Mouse (Mus musculus) MEL (cell line): ENCODE results near the gene Ankrd33b. TPM values are rescaled to one million over a fixed set of nuclear protein-coding genes. Genes with fewer than 3 reads are reported as not detected.

ENCODE experiments used
- DNase-seq: peaks from one replicate; pipeline ENCODE4 v3.0.0; 2011; ENCODE audit warnings: low read depth, low spot score
- H3K27ac ChIP-seq: 2 replicates; pipeline ENCODE4 v1.5.1; 2012; ENCODE audit warnings: low read depth, mild to moderate bottlenecking, control low read depth, low read length, moderate library complexity; ENCODE audit not compliant: control insufficient read depth
- H3K27me3 ChIP-seq, 2 experiments: fragments of 150-350 bp in 1 of 2; sonication (generic) in 1 of 2; 2 replicates each; pipeline ENCODE4 v1.6.1; 2012; ENCODE audit warnings: low read length in 2 of 2, mild to moderate bottlenecking in 2 of 2, improper control_type of control experiment in 1 of 2, moderate library complexity in 1 of 2; ENCODE audit not compliant: insufficient read depth in 2 of 2, control insufficient read depth in 1 of 2
- H3K36me3 ChIP-seq, 2 experiments: 2 replicates each; pipeline ENCODE4 v1.6.1; 2012 to 2014; ENCODE audit warnings: low read length in 2 of 2, improper control_type of control experiment in 1 of 2, inconsistent platforms in 1 of 2, mild to moderate bottlenecking in 1 of 2; ENCODE audit not compliant: insufficient read depth in 2 of 2, control insufficient read depth in 1 of 2
- H3K4me1 ChIP-seq, 2 experiments: fragments of 150-350 bp in 1 of 2; sonication (generic) in 1 of 2; 2 replicates each; pipeline ENCODE4 v1.6.1; 2012; ENCODE audit warnings: low read length in 2 of 2, improper control_type of control experiment in 1 of 2, mild to moderate bottlenecking in 1 of 2; ENCODE audit not compliant: insufficient read depth in 2 of 2, control insufficient read depth in 1 of 2
- H3K4me3 ChIP-seq, 2 experiments: fragments of 150-350 bp in 1 of 2; sonication (generic) in 1 of 2; 2 replicates each; pipeline ENCODE4 v1.5.1; 2012; ENCODE audit warnings: low read depth in 2 of 2, low read length in 2 of 2, mild to moderate bottlenecking in 2 of 2, moderate library complexity in 2 of 2, control low read depth in 1 of 2, improper control_type of control experiment in 1 of 2; ENCODE audit not compliant: control insufficient read depth in 1 of 2, insufficient read depth in 1 of 2
- H3K79me2 ChIP-seq: 2 replicates; pipeline ENCODE4 v1.6.1; 2012; ENCODE audit warnings: mild to moderate bottlenecking, low read length, moderate library complexity; ENCODE audit not compliant: control insufficient read depth, poor library complexity, insufficient read depth
- H3K9ac ChIP-seq: 2 replicates; pipeline ENCODE4 v1.6.1; 2012; ENCODE audit warnings: low read depth, mild to moderate bottlenecking, control low read depth, low read length, moderate library complexity; ENCODE audit not compliant: control insufficient read depth, poor library complexity, severe bottlenecking
- H3K9me3 ChIP-seq: fragments of 150-350 bp; sonication (generic); replicated peaks from 2 replicates; pipeline ENCODE4 v1.6.1; 2012; ENCODE audit warnings: mild to moderate bottlenecking, low read length, improper control_type of control experiment, moderate library complexity; ENCODE audit not compliant: insufficient read depth
- CTCF ChIP-seq, 3 experiments: IDR thresholded peaks in 2 of 3; conservative IDR thresholded peaks in 1 of 3; 2 replicates each; pipeline ENCODE4 v1.5.1; 2011 to 2012; ENCODE audit warnings: low read length in 3 of 3, low read depth in 2 of 3, mild to moderate bottlenecking in 2 of 3, improper control_type of control experiment in 1 of 3, inconsistent platforms in 1 of 3, mixed read lengths in 1 of 3, moderate library complexity in 1 of 3; ENCODE audit not compliant: control insufficient read depth in 1 of 3, insufficient read depth in 1 of 3, poor library complexity in 1 of 3, severe bottlenecking in 1 of 3
- EP300 ChIP-seq, 2 experiments: IDR thresholded peaks; 2 replicates each; pipeline ENCODE4 v1.6.1; 2011; ENCODE audit warnings: improper control_type of control experiment in 2 of 2, low read length in 2 of 2, low read depth in 1 of 2, mild to moderate bottlenecking in 1 of 2
- GABPA ChIP-seq: IDR thresholded peaks from 2 replicates; pipeline ENCODE4 v1.6.1; 2012; ENCODE audit warnings: low read depth, mild to moderate bottlenecking, inconsistent platforms, low read length, improper control_type of control experiment, moderate library complexity
- MAFK ChIP-seq: IDR thresholded peaks from 2 replicates; pipeline ENCODE4 v1.6.1; 2011; ENCODE audit warnings: low read depth, mild to moderate bottlenecking, low read length, improper control_type of control experiment, borderline replicate concordance
- MAZ ChIP-seq: IDR thresholded peaks from 2 replicates; pipeline ENCODE4 v1.6.1; 2012; ENCODE audit warnings: low read depth, mild to moderate bottlenecking, inconsistent platforms, low read length, improper control_type of control experiment
- MXI1 ChIP-seq: IDR thresholded peaks from 2 replicates; pipeline ENCODE4 v1.6.1; 2011; ENCODE audit warnings: mild to moderate bottlenecking, low read depth, low read length, improper control_type of control experiment
- MYB ChIP-seq: IDR thresholded peaks from 2 replicates; pipeline ENCODE4 v1.6.1; 2011; ENCODE audit warnings: mild to moderate bottlenecking, low read depth, low read length, improper control_type of control experiment
- NELFE ChIP-seq: IDR thresholded peaks from 2 replicates; pipeline ENCODE4 v1.6.1; 2011; ENCODE audit warnings: low read depth, low read length, improper control_type of control experiment
- RAD21 ChIP-seq: IDR thresholded peaks from 2 replicates; pipeline ENCODE4 v1.6.1; 2011; ENCODE audit warnings: mild to moderate bottlenecking, low read depth, low read length, improper control_type of control experiment
- SMC3 ChIP-seq: IDR thresholded peaks from 2 replicates; pipeline ENCODE4 v1.6.1; 2011; ENCODE audit warnings: low read depth, low read length, improper control_type of control experiment
- ZC3H11A ChIP-seq: IDR thresholded peaks from 2 replicates; pipeline ENCODE4 v1.6.1; 2012; ENCODE audit warnings: low read depth, mild to moderate bottlenecking, inconsistent platforms, low read length, improper control_type of control experiment
- ZKSCAN1 ChIP-seq: IDR thresholded peaks from 2 replicates; pipeline ENCODE4 v1.6.1; 2012; ENCODE audit warnings: low read depth, mild to moderate bottlenecking, inconsistent platforms, low read length, improper control_type of control experiment, moderate library complexity
- polyA plus RNA-seq, 2 experiments: library from polyadenylated mRNA; stranded (reverse) in 1 of 2; unstranded in 1 of 2; fragments of >175 nt in 1 of 2; fragments of >200 nt in 1 of 2; gene quantifications; 2 replicates each; pipeline versions ENCODE4 v1.2.1 to v1.2.4; 2012; ENCODE audit warnings: low replicate concordance in 2 of 2, low read depth in 1 of 2; ENCODE audit not compliant: insufficient read length in 2 of 2, insufficient read depth in 1 of 2, missing spikeins in 1 of 2
- total RNA-seq: library from RNA; depleted of rRNA; stranded (reverse); fragments of 300-350 nt; gene quantifications from 2 replicates; pipeline ENCODE4 v1.2.3, GENCODE M21; 2012

Ankrd33b gene
- total and polyA plus RNA-seq, 3 experiments = 11.1 to 16.1 TPM; not detected in 1

- DNase-seq = no peak
- Histone ChIP-seq H3K4me1 (no peaks in the 10 kb centered on the region), H3K4me3 (no peak overlapping the region), H3K27me3 (no peaks in the 10 kb centered on the region), H3K9ac (no peak overlapping the region), H3K27ac (no peak overlapping the region), H3K36me3 (peaks cover 0 to 3% of the 10 kb centered on the region in 2 experiments; a peak in 1 of 4 replicates), H3K9me3 (no peaks in the 10 kb centered on the region), H3K79me2 (no peaks in the 10 kb centered on the region)
- no peak for TF ChIP-seq SMC3
Measured at GRCm38 (mm10) chr15:31325660-31326354, 41.7 kb downstream of the Ankrd33b start.

- H3K27me3 ChIP-seq = no peaks in the 10 kb centered on the region
- H3K9me3 ChIP-seq = no peaks in the 10 kb centered on the region
- H3K27ac ChIP-seq = no peak overlapping the region
- H3K79me2 ChIP-seq = no peaks in the 10 kb centered on the region
- H3K36me3 ChIP-seq = peaks cover 0 to 3% of the 10 kb centered on the region in 2 experiments; a peak in 1 of 4 replicates
- H3K9ac ChIP-seq = no peak overlapping the region
- no peak overlapping the region for H3K4me3 ChIP-seq
- DNase-seq = no peak
- no peaks in the 10 kb centered on the region for H3K4me1 ChIP-seq
- TF ChIP-seq SMC3 (no peak), EP300 (IDR thresholded peaks at IDR 0.05; ENCODE audit: low read depth in 1 of 2, low read length in 2 of 2) (no peak), RAD21 (no peak), MAZ (no peak), GABPA (no peak), MXI1 (no peak), MYB (no peak), NELFE (no peak), ZC3H11A (no peak)
Measured at GRCm38 (mm10) chr15:31324551-31324950, 43.0 kb downstream of the Ankrd33b start.

GRCm38 (mm10) chr15:31323684-31324083 is 43.8 kb downstream of the Ankrd33b start:
- TF ChIP-seq ZKSCAN1 (0 out of 2 replicates have a peak, but pooled peaks have one; percentile 42), CTCF (IDR thresholded peaks at IDR 0.05 in 2 of 3, conservative IDR thresholded peaks at IDR 0.05 in 1 of 3; ENCODE audit: control insufficient read depth in 1 of 3, insufficient read depth in 1 of 3, low read depth in 2 of 3, low read length in 3 of 3, poor library complexity in 1 of 3, severe bottlenecking in 1 of 3) (peak; percentile 61 to 78 (median 73)), RAD21 (peak; percentile 35), SMC3 (peak; percentile 47), MAFK (no peak)
- no peaks in the 10 kb centered on the region for H3K27me3 ChIP-seq
- peak; percentile 48 for DNase-seq
- H3K9ac ChIP-seq = no peak overlapping the region
- H3K36me3 ChIP-seq = peaks cover 0 to 3% of the 10 kb centered on the region in 2 experiments; a peak in 1 of 4 replicates
- H3K79me2 ChIP-seq = no peaks in the 10 kb centered on the region
- no peak overlapping the region for H3K27ac ChIP-seq
- no peaks in the 10 kb centered on the region for H3K4me1 ChIP-seq
- H3K9me3 ChIP-seq = no peaks in the 10 kb centered on the region
- H3K4me3 ChIP-seq = no peak overlapping the region
